Mouse (Mus musculus): ENCODE data around the gene Catsper2.
"Not testable (repeated sequence)": the region's sequence is repeated elsewhere in the genome, so short reads cannot be mapped to it uniquely, and the experiment has no call there.

Gene Catsper2

DNA sequence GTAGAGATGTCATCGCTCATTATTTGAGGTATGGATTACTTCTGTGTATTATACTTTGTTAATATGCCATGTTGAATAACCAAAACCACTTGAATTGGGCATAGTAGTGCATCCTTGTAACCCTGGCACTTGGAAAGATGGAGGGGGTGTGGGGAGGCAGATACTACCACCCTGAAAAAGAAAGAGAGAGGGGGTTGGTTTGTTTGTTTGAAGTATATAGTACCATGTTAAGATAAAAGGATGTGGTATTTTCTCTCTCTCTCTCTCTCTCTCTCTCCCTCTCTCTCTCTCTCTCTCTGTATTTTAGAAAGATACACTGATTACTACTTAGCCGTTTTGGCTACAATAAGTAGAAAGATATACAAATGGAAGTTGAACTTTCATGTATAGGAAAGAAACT is 12.3 kb upstream of the Catsper2 start:
- no peak for DNase-seq

- no peak for DNase-seq
These were observed 9.6 kb upstream of the Catsper2 start for GRCm38 (mm10) chr2:121423166-121423565.

- no peak for DNase-seq
These were observed 4.9 kb upstream of the Catsper2 start for GRCm38 (mm10) chr2:121418476-121418875.

- no peak for DNase-seq
These were observed 2.8 kb upstream of the Catsper2 start for GRCm38 (mm10) chr2:121416356-121416755.

- DNase-seq = no peak
These were observed 2.0 kb upstream of the Catsper2 start for GRCm38 (mm10) chr2:121415591-121415990.

- no peak for DNase-seq
These were observed 1.5 kb upstream of the Catsper2 start for GRCm38 (mm10) chr2:121415103-121415502.

DNA sequence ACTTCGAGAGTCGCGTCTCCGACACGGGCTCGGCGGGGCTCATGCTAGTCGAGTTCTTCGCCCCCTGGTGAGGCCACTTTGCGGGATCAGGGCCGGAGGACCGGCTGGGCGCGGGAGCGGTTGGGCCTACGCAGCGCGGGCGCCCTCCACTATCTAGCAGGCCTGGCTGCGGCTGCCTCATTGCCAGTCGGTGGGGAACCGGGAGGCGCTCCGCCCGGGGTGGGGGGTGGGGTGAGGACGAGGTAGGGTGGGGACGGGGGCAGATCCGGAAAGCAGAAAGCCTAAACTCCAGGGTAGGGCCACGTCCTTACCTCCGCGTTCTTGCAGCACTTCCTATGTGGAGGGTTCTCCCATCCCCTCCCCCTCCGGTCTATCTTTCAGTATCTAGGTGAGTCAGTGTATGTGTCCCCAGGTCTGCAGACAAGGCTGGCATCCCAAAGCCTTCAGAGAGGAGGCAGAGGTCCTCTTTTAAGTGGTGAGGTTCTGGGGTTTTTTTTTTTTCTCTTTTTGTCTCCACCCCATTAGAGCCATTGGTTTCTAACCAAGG is 620 bp upstream of the Catsper2 start:
- DNase-seq = peak; percentile 55

DNA sequence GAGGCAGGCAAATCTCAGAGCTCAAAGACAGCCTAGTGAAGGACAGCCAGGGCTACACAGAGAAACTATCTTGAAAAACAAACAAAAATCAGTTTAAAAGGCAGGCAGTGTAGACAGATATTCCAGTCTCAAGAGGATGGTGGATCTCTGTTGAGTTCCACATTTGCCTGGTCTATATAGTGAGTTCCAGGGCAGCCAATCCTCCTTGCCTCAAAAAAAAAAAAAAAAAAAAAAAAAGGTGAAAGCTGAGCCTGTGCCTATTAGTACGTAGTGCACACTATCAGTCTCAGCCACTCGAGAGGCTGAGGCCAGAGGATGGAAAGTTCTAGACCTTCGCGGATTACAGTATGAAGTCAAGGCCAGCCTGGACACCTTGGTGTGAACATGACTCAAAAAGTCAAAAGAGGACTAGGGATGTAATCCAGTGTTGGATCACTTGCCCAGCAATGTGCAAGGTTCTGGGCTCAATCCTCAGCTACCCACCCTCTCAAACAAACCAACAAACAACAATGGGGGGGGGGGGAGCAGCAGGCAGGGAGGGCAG is 677 bp downstream of the Catsper2 start:
- DNase-seq = no peak

DNA sequence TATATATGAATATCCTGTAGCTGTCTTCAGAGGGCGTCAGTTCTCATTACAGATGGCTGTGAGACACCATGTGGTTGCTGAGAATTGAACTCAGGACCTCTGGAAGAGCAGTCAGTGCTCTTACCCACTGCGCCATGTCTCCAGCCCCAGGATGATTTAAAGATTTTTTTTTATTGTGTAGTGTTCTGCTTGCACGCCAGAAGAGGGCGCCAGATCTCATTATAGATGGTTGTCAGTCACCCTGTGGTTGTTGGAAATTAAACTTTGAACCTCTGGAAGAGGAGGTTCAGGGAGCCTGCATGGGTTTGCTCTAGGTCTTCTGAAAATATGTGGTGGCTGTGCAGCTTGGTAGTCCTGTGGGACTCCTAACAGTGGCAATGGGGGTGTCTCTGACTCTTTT is 5.4 kb downstream of the Catsper2 start:
- DNase-seq = peak; percentile 47

DNA sequence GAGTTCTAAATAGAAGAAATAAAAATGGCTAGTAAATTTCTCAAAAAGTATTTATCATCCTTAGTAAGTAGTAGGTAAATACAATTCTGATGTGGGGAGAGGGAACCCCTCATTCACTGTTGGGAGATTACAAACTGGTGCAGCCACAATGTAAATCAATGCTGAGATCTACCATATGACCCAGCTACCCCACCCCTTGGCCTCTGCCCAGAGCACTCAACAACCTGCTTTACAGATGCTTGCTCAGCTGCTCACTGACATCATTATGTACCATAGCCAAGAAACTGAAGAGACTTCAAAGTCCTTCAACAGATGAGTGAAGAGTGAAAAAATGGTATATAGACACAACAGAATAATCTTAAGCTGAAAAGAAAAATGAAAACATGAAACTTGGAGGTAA is 10.3 kb downstream of the Catsper2 start:
- no peak for DNase-seq

GRCm38 (mm10) chr2:121396624-121397023 is 17.0 kb downstream of the Catsper2 start:
- DNase-seq = peak; percentile 84

DNA sequence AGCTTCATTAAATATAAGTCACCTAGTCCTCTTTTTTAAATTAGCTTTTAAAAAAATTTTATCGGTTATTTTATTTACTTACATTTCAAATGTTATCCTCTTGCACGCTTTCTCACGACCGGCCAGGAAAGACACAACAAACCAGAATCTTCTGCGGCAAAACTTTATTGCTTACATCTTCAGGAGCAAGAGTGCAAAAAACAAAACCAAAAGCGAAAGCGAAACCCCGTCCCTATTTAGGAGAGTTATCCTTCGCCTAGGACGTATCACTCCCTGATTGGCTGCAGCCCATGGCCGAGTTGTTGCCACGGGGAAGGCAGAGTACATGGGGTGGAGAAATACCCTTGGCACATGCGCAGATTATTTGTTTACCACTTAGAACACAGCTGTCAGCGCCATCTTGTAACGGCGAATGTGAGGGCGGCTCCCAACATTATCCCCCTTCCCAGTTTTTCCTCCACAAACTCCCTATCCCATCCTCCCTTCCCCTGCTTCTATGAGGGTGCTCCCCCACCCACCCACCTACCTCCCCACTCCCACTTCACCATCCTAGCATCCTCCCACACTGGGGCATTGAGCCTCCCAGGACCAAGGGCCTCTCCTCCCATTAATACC is 26.5 kb downstream of the Catsper2 start, which contains the start of gene Strc:
Gene Strc (minus strand): TSS at position 208 of the 615 bp plus-strand sequence.
- DNase-seq = not testable (repeated sequence)

- DNase-seq = no peak
These were observed 38.8 kb downstream of the Catsper2 start for GRCm38 (mm10) chr2:121374766-121375165.

- DNase-seq = no peak
These were observed 41.3 kb downstream of the Catsper2 start for GRCm38 (mm10) chr2:121372266-121372665.

GRCm38 (mm10) chr2:121370921-121371320 is 42.7 kb downstream of the Catsper2 start:
- no peak for DNase-seq

DNA sequence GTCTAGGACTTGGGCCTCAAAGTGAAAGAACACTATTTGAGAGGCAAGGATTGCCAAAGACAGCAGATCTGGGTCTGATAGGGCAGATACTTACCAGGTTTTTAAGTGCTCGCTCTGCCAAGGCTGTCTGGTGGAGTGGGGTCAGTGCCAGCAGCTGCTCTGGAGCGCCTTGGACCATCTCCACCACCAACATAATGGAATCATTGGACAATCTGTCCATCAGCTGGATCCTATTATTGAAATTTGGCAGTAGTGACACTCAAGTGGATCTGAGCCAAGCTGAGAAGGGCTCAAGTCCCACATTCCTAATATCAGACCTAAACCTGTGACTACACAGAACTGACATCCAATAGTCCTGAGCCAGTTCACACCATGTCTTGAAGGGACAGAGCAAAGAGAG is 44.8 kb downstream of the Catsper2 start:
- DNase-seq = no peak

GRCm38 (mm10) chr2:121363656-121364055 is 49.9 kb downstream of the Catsper2 start:
- DNase-seq = no peak

DNA sequence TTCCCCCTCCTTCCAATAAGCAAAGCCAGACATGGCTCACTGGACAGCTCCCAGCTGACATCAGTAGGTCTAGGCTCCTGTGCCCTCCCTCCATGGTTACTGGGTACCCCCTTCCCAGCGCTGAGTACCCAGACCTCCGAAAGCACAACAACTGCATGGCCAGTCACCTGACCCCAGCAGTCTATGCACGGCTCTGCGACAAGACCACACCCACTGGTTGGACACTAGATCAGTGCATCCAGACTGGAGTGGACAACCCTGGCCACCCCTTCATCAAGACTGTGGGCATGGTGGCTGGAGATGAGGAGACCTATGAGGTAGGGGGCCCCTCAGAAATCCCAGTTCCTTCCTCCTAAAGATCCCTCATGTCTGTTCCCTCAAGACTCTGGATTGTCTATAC is 54.1 kb downstream of the Catsper2 start:
- DNase-seq = no peak

- peak; percentile 80 for DNase-seq
These were observed 55.2 kb downstream of the Catsper2 start for GRCm38 (mm10) chr2:121358381-121358780.

DNA sequence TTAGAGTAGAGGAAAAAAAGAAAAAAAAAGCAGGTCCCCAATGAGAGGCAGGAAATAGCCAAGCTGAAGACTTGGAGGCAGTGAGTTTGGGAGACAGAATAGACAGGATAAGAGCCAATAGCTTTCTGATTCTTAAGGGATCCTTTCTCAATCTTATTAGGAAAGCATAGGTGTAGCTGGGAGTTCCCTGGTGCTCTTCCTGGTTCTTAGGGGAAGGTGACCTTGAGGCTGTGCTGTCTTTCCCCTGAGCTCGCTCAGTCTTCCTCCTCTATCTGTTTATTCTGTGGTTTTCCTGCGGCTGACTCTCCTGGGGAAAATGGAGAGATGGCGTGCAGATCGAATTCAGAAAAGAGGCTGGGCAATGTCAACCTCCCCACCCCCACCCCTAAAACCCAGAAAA is 55.6 kb downstream of the Catsper2 start:
- DNase-seq = no peak

DNA sequence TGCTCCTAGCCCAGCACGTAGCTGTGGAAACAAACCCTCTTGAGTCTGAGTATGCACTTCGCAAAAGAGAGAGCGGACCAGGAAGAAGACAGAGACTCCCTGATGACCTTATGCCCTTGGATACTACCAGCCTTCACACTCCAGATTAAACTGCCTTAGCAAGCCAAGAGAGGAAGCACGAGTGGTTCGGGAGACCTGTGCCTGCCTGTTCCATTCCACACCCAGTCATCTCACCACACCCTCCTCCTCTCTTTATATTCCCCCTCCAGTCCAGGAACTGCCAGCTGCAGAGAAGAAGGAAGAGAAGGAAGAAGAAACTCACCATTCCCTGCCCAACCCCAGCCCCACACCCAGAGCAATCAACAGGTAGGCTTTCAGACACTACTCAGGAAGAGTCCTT is 56.1 kb downstream of the Catsper2 start, which contains the start of gene Ckmt1:
Gene Ckmt1 (plus strand): TSS at position 221 of the 400 bp plus-strand sequence.
- DNase-seq = peak; percentile 14

DNA sequence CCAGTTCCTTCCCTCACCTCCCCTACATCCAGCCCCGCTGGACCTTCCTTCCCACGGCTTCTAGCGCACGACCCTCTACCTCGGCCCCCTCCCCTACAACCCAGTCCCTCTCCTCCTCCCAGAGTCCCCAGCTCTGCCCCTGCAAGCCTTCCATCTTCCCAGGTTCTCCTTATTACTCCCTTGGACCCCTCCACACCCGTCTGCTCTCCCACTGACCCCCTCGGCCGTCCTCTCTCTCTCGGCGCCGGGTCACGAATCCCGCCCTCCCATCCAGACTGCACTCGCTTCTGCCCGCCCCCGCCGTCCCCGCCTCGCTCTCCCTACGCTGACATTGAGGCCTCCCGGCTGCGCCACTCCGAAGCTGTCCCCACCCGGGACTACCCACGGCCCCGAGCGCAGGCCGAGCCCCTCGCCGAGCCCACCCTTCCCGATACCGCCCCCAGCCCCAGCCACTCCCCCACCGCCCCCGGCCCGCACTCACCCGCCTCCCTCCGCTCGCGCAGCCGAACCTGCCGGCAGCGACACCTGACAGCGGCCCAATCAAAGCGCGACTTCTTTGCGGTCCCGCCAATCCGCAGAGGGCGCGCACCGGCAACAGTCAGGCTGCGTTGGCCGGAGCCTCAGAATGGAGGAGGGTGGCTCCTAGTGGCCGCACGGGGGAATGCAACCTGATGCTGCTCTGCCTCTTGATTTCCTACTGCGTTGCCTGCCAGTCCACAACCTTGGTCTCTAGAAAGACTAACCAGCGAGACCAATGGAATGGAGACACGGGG is 58.6 kb downstream of the Catsper2 start, which contains the start of gene Ppip5k1:
Gene Ppip5k1 (minus strand): TSS at position 577 of the 773 bp plus-strand sequence.
- DNase-seq = peak; percentile 97

DNA sequence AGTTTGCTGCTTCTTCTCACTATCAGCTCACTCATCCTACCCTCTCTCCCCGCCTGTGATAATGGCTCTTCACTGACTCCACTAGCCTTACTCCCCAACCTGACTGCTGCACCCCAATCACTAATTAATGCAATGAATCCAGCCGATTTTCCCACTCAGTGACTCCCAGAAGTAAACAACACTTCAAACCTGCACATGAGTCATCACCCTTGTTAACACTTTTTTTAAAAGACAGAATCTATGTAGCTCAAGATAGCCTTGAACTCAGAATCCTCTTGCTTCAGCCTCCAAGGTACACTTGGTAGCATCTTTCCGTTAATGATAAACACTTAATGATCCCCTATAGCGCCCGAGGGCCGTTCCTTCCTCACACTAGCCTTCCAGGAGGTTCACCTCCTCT is 59.2 kb downstream of the Catsper2 start:
- DNase-seq = no peak

DNA sequence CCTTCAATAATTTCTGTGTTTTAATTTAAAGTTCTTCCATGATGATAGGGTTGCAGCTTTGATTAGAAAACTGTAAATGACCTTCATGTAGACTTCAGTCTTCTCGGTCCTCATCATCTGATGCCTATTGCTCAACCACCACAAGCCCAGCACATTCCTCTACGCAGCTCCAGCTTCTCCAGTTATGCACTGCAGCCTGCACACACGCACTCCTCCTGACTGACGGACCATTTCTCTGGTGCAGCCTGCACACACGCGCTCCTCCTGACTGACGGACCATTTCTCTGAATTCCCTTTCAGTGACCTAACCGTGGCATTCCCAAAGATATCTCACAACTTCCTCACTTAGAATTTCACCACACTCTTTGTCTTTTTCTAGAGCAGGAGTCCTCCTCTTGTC is 60.4 kb downstream of the Catsper2 start:
- no peak for DNase-seq
